Mouse (Mus musculus): ENCODE measurements around the gene Actl7a. TPM values are rescaled to one million over a fixed set of nuclear protein-coding genes. Genes with fewer than 3 reads are reported as not detected.

Actl7a gene
- polyA plus RNA-seq, 1 experiment: 2.4 TPM

- DNase-seq (ENCODE audit: low read depth): no peak
Measured at GRCm38 (mm10) chr4:56757693-56758092, 14.5 kb downstream of the Actl7a start.

GRCm38 (mm10) chr4:56767861-56768284 lies 24.7 kb downstream of the Actl7a start:
- DNase-seq (ENCODE audit: low read depth): no peak

- DNase-seq (ENCODE audit: low read depth): no peak
Measured at GRCm38 (mm10) chr4:56768913-56769312, 25.7 kb downstream of the Actl7a start.

- DNase-seq (ENCODE audit: low read depth): no peak
Measured at GRCm38 (mm10) chr4:56771065-56771464, 27.9 kb downstream of the Actl7a start.

- no peak for DNase-seq (ENCODE audit: low read depth)
Measured at GRCm38 (mm10) chr4:56791373-56791772, 48.2 kb downstream of the Actl7a start.

Other genes starting within 250 kb of the Actl7a start
- not detected in 2 replicates for gene Gm26657, start 3.3 kb upstream of the Actl7a start, polyA plus RNA-seq (2012; rRNA removed)
- gene Actl7b, start 2.0 kb upstream of the Actl7a start, polyA plus RNA-seq (2012; rRNA removed): 1.8 and 3.2 TPM in 2 replicates
- 12.0 and 17.1 TPM in 2 replicates for gene Elp1, start 58.9 kb downstream of the Actl7a start, polyA plus RNA-seq (2012; rRNA removed)
- 3.2 and 4.9 TPM in 2 replicates for gene Fam206a, start 58.9 kb downstream of the Actl7a start, polyA plus RNA-seq (2012; rRNA removed)
- 13.2 and 13.4 TPM in 2 replicates for gene Ctnnal1, start 121.8 kb downstream of the Actl7a start, polyA plus RNA-seq (2012; rRNA removed)
- gene Tmem245, start 204.0 kb downstream of the Actl7a start, polyA plus RNA-seq (2012; rRNA removed): 18.6 and 19.8 TPM in 2 replicates
- 0.04 TPM in 1 of 2 replicates, not detected in the other for gene Frrs1l, start 247.0 kb downstream of the Actl7a start, polyA plus RNA-seq (2012; rRNA removed)

All from gonadal fat pad, adult 2 months (tissue).